Mouse (Mus musculus): ENCODE data around the gene Rab37.

GRCm38 (mm10) chr11:115141970-115142369, 50.7 kb downstream of the Rab37 start:
- TF ChIP-seq POLR2A (IDR thresholded peaks at IDR 0.05; ENCODE audit: borderline replicate concordance, extremely low read depth, low read depth, low read length) = no peak
- TF ChIP-seq CTCF (IDR thresholded peaks at IDR 0.05; ENCODE audit: insufficient read depth, low read length) = no peak
